Mouse (Mus musculus) lung, postnatal 0 days (tissue): Measurements from ENCODE around the gene Tsku. TPM values are rescaled to one million over a fixed set of nuclear protein-coding genes. Genes with fewer than 3 reads are reported as not detected.

Source experiments
- ATAC-seq: fragments of 200-750 bp; cut with Nextera tagmentation; 2 replicates; pipeline ENCODE4 v1.8.0; 2017; ENCODE audit warnings: moderate library complexity
- DNase-seq: peaks from one replicate; pipeline ENCODE4 v3.0.0-alpha.2; 2016; ENCODE audit warnings: low spot score
- H3K27ac ChIP-seq: fragments of 300-500 bp; sonication (generic); 2 replicates; pipeline ENCODE4 v1.5.1; 2014; ENCODE audit warnings: antibody characterized with exemption, mild to moderate bottlenecking, low read length, mixed read lengths
- H3K27me3 ChIP-seq: fragments of 300-500 bp; sonication (generic); replicated peaks from 2 replicates; pipeline ENCODE4 v1.6.1; 2014; ENCODE audit warnings: low read length, mixed read lengths; ENCODE audit not compliant: insufficient read depth
- H3K36me3 ChIP-seq: fragments of 300-500 bp; sonication (generic); 2 replicates; pipeline ENCODE4 v1.6.1; 2014; ENCODE audit warnings: low read length, mixed read lengths; ENCODE audit not compliant: insufficient read depth
- H3K4me1 ChIP-seq: fragments of 300-500 bp; sonication (generic); 2 replicates; pipeline ENCODE4 v1.6.1; 2014; ENCODE audit warnings: antibody characterized with exemption, low read depth, low read length, mixed read lengths; ENCODE audit not compliant: insufficient read depth
- H3K4me2 ChIP-seq: fragments of 300-500 bp; sonication (generic); replicated peaks from 2 replicates; pipeline ENCODE4 v1.6.1; 2014; ENCODE audit warnings: low read depth, mild to moderate bottlenecking, low read length, moderate library complexity, mixed read lengths
- H3K4me3 ChIP-seq: fragments of 300-500 bp; sonication (generic); 2 replicates; pipeline ENCODE4 v1.5.1; 2014; ENCODE audit warnings: low read depth, low read length
- H3K9ac ChIP-seq: fragments of 300-500 bp; sonication (generic); replicated peaks from 2 replicates; pipeline ENCODE4 v1.6.1; 2014; ENCODE audit warnings: low read depth, mild to moderate bottlenecking
- H3K9me3 ChIP-seq: fragments of 300-500 bp; sonication (generic); 2 replicates; pipeline ENCODE4 v1.6.1; 2016; ENCODE audit warnings: low read length, mixed read lengths
- CTCF ChIP-seq: IDR thresholded peaks from 2 replicates; pipeline ENCODE4 v1.5.1; 2016; ENCODE audit warnings: antibody characterized with exemption, mild to moderate bottlenecking
- EP300 ChIP-seq: IDR thresholded peaks from 2 replicates; pipeline ENCODE4 v1.6.1; 2016; ENCODE audit warnings: antibody characterized with exemption, mild to moderate bottlenecking, control low read depth
- WGBS: fragments of 180-500 bp; shearing (Covaris S2); extraction: QIAGEN DNeasy Blood & Tissue Kit; methylation state at CpG from one replicate; pipeline ENCODE4 v1.1.7; 2014; 5-methylcytosine and 5-hydroxymethylcytosine counted together
- polyA plus RNA-seq: library from polyadenylated mRNA; unstranded; fragments of >200 nt; fragmentation: Nextera tagmentation; extraction: Ambion mirVana; gene quantifications from 2 replicates; pipeline ENCODE4 v1.2.1, GENCODE M21; 2015

Tsku gene
- polyA plus RNA-seq, 1 experiment from 2014 or later = 9.1 TPM

DNA sequence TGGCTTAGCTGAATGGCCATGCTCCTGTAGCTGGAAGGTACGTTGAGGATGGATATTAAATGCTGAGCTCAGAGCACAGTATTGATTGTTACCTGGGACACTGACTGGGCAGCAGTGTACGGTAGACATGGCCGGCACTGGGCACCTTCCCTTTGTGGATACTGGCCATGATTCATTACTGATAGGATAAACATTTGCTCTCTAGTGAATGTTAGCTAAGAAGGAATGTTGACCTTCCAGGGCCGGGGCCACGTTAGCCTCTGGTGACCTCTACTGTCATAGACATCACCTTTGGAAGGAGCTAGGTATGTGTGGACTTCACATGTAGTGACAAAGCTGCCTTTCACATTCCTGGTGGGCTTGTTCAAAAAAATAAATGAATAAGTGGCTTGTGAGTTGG lies 13.7 kb downstream of the Tsku start:
- ATAC-seq = no peak; the same call in 1 of the 2 replicates
- H3K4me3 ChIP-seq = no peak overlapping the region
- H3K36me3 ChIP-seq = no peaks in the 10 kb centered on the region
- H3K27ac ChIP-seq = no peak overlapping the region
- H3K27me3 ChIP-seq = no peaks in the 10 kb centered on the region
- WGBS = 20% methylated on average over 5 of the region's 5 CpGs
- no peaks in the 10 kb centered on the region for H3K9me3 ChIP-seq
- TF ChIP-seq CTCF = no peak
- no peak for TF ChIP-seq EP300
- H3K4me2 ChIP-seq = no peak overlapping the region
- no peak overlapping the region for H3K9ac ChIP-seq
- H3K4me1 ChIP-seq = no peaks in the 10 kb centered on the region
- no peak for DNase-seq

DNA sequence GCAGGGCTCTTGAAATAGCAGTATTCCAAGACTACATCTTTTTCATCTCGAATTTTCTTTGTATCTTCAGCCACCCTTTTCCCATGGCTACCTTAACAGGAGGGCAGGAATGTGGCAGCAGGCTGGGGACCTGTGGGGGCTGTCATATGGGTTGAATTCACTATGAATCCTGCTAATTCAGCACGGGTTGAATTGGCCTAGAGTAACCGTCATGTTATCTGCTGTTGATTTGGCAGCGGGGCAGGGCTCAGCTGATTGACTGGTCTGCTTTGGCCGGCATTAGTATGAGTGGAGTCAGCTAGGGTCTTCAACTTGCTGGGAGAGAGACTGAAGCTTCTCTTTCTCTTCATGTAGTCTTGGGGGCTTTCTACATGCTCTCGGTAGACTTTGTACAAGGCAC lies 16.1 kb downstream of the Tsku start:
- no peak overlapping the region for H3K9ac ChIP-seq
- no peaks in the 10 kb centered on the region for H3K9me3 ChIP-seq
- no peak overlapping the region for H3K27ac ChIP-seq
- DNase-seq (no peak), ATAC-seq (no peak)
- WGBS = 47% methylated on average over 6 of the region's 6 CpGs
- H3K4me2 ChIP-seq = no peak overlapping the region
- no peak for TF ChIP-seq CTCF
- no peak for TF ChIP-seq EP300
- 0 out of 2 replicates have a peak, but pooled peaks cover 3% of the 10 kb centered on the region for H3K4me1 ChIP-seq
- H3K4me3 ChIP-seq = no peak overlapping the region
- no peaks in the 10 kb centered on the region for H3K27me3 ChIP-seq
- H3K36me3 ChIP-seq = no peaks in the 10 kb centered on the region

DNA sequence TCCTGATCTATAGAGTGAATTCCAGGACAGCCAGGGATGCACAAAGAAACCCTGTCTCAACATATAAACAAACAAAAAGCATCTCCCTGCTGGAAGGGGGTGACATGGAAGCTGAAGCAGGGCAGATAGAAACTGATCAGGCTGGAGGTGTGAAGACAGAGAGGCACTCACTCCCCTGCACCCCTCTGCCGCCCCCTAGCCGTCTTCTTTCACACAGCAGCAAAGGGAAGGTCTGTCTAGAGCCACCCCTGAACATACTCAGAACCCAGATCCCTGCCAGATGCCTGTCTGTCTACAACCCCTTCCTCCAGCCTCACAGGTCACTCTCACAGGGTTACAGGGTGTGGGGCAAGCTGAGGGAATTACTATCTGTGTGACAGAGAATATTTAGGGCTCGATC lies 16.8 kb downstream of the Tsku start:
- H3K36me3 ChIP-seq = no peaks in the 10 kb centered on the region
- H3K4me3 ChIP-seq = no peak overlapping the region
- peak; percentile 77 for TF ChIP-seq CTCF
- TF ChIP-seq EP300 = no peak
- 0 out of 2 replicates have a peak, but pooled peaks cover 3% of the 10 kb centered on the region for H3K4me1 ChIP-seq
- 16% methylated on average over 3 of the region's 3 CpGs for WGBS
- no peak overlapping the region for H3K27ac ChIP-seq
- DNase-seq = peak; percentile 44
- no peaks in the 10 kb centered on the region for H3K9me3 ChIP-seq
- no peaks in the 10 kb centered on the region for H3K27me3 ChIP-seq
- H3K9ac ChIP-seq = no peak overlapping the region
- ATAC-seq = peak; percentile 38; the same call in 1 of the 2 replicates
- no peak overlapping the region for H3K4me2 ChIP-seq

DNA sequence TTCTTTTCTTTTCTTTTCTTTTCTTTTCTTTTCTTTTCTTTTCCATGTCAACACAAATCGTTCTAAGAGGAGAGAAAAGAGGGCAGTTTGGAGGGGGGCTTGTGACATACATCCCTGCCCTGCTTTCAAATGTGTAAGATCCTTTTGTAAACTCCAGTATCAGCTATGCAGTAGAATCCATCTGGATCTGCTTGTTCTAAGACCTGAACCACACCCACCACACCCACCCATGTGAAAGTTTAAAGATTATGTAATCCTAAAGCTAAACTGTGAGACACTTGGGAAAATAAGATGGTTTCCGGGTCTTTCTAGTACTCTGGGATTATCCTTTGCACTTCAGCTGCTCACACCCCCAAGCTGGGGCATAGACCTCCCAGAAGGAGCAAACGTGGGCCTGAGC lies 18.9 kb downstream of the Tsku start:
- H3K4me3 ChIP-seq = no peak overlapping the region
- H3K4me2 ChIP-seq = no peak overlapping the region
- 0 out of 2 replicates have a peak, but pooled peaks cover 3% of the 10 kb centered on the region for H3K4me1 ChIP-seq
- no peak overlapping the region for H3K27ac ChIP-seq
- DNase-seq (no peak), ATAC-seq (no peak)
- H3K27me3 ChIP-seq = no peaks in the 10 kb centered on the region
- TF ChIP-seq EP300 (no peak), CTCF (no peak)
- H3K9ac ChIP-seq = no peak overlapping the region
- no peaks in the 10 kb centered on the region for H3K36me3 ChIP-seq
- 56% methylated on average over 3 of the region's 3 CpGs for WGBS
- H3K9me3 ChIP-seq = no peaks in the 10 kb centered on the region

DNA sequence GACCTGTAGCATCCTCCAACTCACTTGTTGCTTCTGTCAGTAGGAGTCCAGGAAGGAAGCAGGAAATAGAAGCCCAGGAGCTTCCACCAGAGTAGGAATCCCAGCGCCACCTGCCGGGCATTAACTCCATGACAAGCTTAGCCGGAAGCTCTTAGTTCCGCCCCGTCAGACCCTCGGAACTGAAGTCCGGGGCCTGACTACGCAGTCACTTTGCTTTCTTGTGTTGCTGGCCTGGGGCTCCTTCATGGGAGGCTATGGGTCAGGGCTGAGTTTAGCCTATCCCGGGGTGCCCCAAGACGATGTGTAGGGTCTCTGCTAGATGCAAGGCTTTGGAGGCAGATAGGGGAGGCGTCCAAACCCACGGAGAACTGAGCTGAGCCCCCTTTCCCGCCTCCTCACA lies 19.7 kb downstream of the Tsku start:
- Histone ChIP-seq H3K9ac (0 out of 2 replicates have a peak overlapping the region, but pooled peaks have one; percentile 34), H3K4me1 (0 out of 2 replicates have a peak, but pooled peaks cover 3% of the 10 kb centered on the region), H3K4me2 (peak overlapping the region; percentile 76), H3K27ac (no peak overlapping the region), H3K4me3 (peak overlapping the region; percentile 28; the same call in 1 of the 2 replicates), H3K36me3 (no peaks in the 10 kb centered on the region), H3K9me3 (no peaks in the 10 kb centered on the region), H3K27me3 (no peaks in the 10 kb centered on the region)
- ATAC-seq (peak; percentile 80), DNase-seq (peak; percentile 93)
- 3% methylated on average over 13 of the region's 13 CpGs for WGBS
- peak; percentile 94 for TF ChIP-seq CTCF
- peak; percentile 73 for TF ChIP-seq EP300

DNA sequence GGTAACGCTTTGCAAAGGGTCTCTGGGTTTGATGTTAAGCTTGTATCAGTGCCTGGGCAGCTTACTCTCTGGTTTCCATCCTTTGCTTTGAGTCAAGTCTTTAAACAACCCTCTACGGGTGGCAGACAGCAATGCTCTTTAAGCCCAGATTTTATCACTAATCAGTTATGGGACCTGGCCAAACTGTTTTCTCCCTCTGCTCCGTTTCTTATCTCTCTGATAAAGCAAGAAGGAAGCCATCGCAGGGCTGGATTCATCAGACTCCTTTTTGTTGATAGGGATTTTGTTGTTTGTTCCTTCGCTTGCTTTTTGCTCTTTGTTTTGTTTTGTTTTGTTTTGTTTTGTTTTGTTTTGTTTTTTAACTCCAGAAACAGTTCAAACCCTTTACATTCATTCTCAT lies 20.8 kb downstream of the Tsku start:
- 49% methylated on average over 5 of the region's 5 CpGs for WGBS
- no peak for ATAC-seq

DNA sequence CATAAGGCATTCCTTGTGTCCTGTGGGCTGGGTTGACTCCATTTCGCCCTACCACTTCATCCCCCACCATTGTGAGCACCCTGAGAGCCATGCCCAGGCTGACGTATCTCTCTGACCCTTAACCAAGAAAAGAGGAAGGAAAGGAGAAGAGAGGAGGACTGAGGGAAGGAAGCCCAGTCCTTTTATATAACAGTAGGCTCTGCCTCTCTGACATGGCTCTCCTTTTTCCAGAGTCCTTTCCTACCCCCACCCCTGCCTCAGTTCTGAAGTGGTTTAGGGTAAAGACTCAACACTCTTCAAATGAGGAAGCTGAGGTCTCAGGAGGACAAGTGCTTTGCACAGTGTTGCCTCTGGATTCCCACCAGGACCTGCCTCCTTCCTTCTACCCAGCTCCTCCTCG lies 27.1 kb downstream of the Tsku start:
- H3K9me3 ChIP-seq = no peaks in the 10 kb centered on the region
- no peaks in the 10 kb centered on the region for H3K27me3 ChIP-seq
- H3K4me1 ChIP-seq = peaks cover 4% of the 10 kb centered on the region; the same call in 1 of the 2 replicates
- DNase-seq (peak; percentile 32), ATAC-seq (no peak)
- TF ChIP-seq CTCF = no peak
- TF ChIP-seq EP300 = no peak
- no peaks in the 10 kb centered on the region for H3K36me3 ChIP-seq
- no peak overlapping the region for H3K4me3 ChIP-seq
- WGBS = 58% methylated on average over 3 of the region's 3 CpGs
- no peak overlapping the region for H3K9ac ChIP-seq
- no peak overlapping the region for H3K27ac ChIP-seq
- H3K4me2 ChIP-seq = no peak overlapping the region

More for the DNA sequence above, 20.8 kb downstream of the Tsku start:
- Histone ChIP-seq H3K27me3 (no peaks in the 10 kb centered on the region), H3K9me3 (no peaks in the 10 kb centered on the region), H3K36me3 (no peaks in the 10 kb centered on the region), H3K4me1 (0 out of 2 replicates have a peak, but pooled peaks cover 3% of the 10 kb centered on the region), H3K27ac (no peak overlapping the region), H3K4me2 (no peak overlapping the region), H3K4me3 (no peak overlapping the region), H3K9ac (no peak overlapping the region)
- TF ChIP-seq CTCF = no peak
- TF ChIP-seq EP300 = no peak
- DNase-seq = no peak
